Mouse (Mus musculus): ENCODE results near the gene Lin7c. TPM values are rescaled to one million over a fixed set of nuclear protein-coding genes. Genes with fewer than 3 reads are reported as not detected.

Gene Lin7c
- polyA plus RNA-seq, 2 experiments, result 20.5 to 53.4 TPM

DNA sequence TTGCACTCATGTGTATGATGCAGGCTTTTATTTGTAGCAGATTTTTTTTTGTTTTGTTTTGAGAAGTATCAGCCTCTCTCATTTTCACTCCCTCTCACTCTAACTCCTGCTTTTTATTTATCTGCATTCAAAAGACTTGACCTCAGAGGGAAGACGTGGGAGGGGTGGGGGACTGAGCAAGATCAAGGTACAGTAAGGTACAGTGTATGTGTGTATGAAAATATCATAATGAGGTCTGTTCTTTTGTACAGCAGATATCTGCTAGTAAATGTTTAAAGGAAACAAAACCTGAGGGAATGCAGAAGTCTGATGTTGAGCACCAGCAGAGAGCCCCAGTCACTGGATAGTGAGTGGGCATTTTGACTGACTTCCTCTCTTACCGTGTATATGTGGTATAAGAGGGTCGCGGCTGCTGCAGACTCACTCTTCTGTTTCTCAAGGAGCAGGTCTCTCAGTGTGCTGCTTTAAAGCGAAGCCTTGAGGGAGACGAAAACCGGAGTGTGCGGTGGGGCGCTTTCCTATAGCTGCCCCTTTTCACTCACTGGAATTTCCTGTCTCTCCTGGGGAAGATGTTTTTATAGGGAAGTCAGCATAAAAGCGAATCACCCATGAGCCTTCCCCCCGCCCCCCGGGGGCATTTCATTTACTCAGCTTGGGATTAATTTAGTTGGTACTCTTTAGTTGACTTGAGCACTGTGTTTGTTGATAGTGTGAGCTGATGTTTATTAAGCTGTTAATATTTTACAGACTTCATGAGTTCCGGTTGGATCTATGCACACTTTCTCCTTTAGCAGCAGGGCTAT, 41.5 kb downstream of the Lin7c start:
- DNase-seq (ENCODE audit: low spot score) (no peak), ATAC-seq (ENCODE audit: low FRiP score, low read depth) (no peak)
- Histone ChIP-seq H3K9me3 (ENCODE audit: control insufficient read depth, low read length) (no peaks in the 10 kb centered on the region), H3K27me3 (ENCODE audit: control insufficient read depth, insufficient read depth, low read length) (no peaks in the 10 kb centered on the region), H3K4me2 (replicated peaks; ENCODE audit: low read depth, low read length, severe bottlenecking) (peak overlapping the region; percentile 27; the same call in 1 of the 2 replicates), H3K4me3 (replicated peaks; ENCODE audit: low read length) (no peak overlapping the region), H3K36me3 (ENCODE audit: control insufficient read depth, insufficient read depth, low read length) (no peaks in the 10 kb centered on the region), H3K9ac (ENCODE audit: low read depth, low read length, severe bottlenecking) (peak overlapping the region; percentile 25; the same call in 1 of the 2 replicates), H3K27ac (replicated peaks; ENCODE audit: low read depth, low read length) (no peak overlapping the region), H3K4me1 (ENCODE audit: control insufficient read depth, insufficient read depth, low read length) (peaks cover 21% of the 10 kb centered on the region)
- TF ChIP-seq POLR2A (IDR thresholded peaks at IDR 0.05; ENCODE audit: borderline replicate concordance, extremely low read depth, insufficient read depth, insufficient read length), result no peak
- WGBS, result 15% methylated on average over 13 of the region's 13 CpGs

DNA sequence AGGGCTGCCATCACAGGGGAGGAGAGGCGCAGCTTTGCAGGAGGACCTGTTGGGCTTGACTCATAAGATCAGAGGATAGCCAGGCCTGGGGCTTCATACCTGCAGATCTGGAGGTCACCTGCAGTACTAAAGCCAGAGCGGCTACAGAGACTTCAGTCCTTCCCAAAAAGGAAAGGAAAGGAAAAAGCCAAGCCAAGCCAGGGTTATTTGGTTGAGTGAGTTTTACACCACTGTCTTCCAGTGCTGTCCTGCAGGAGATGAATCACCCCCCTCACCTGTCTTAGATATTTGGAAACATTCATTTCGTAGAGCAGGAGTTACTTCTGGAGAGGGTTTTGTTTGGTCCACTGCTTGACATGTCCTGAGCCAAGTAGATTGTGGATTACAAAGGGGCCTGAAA, 42.5 kb downstream of the Lin7c start:
- no peaks in the 10 kb centered on the region for H3K9me3 ChIP-seq (ENCODE audit: control insufficient read depth, low read length)
- H3K4me1 ChIP-seq (ENCODE audit: control insufficient read depth, insufficient read depth, low read length), result peaks cover 21% of the 10 kb centered on the region
- no peak overlapping the region for H3K4me3 ChIP-seq (replicated peaks; ENCODE audit: low read length)
- no peak overlapping the region for H3K9ac ChIP-seq (ENCODE audit: low read depth, low read length, severe bottlenecking)
- no peaks in the 10 kb centered on the region for H3K36me3 ChIP-seq (ENCODE audit: control insufficient read depth, insufficient read depth, low read length)
- DNase-seq (ENCODE audit: low spot score) (no peak), ATAC-seq (ENCODE audit: low FRiP score, low read depth) (no peak)
- no peaks in the 10 kb centered on the region for H3K27me3 ChIP-seq (ENCODE audit: control insufficient read depth, insufficient read depth, low read length)
- H3K27ac ChIP-seq (replicated peaks; ENCODE audit: low read depth, low read length), result no peak overlapping the region
- TF ChIP-seq POLR2A (IDR thresholded peaks at IDR 0.05; ENCODE audit: borderline replicate concordance, extremely low read depth, insufficient read depth, insufficient read length), result no peak
- WGBS, result 68% methylated on average over 3 of the region's 3 CpGs
- H3K4me2 ChIP-seq (replicated peaks; ENCODE audit: low read depth, low read length, severe bottlenecking), result no peak overlapping the region

DNA sequence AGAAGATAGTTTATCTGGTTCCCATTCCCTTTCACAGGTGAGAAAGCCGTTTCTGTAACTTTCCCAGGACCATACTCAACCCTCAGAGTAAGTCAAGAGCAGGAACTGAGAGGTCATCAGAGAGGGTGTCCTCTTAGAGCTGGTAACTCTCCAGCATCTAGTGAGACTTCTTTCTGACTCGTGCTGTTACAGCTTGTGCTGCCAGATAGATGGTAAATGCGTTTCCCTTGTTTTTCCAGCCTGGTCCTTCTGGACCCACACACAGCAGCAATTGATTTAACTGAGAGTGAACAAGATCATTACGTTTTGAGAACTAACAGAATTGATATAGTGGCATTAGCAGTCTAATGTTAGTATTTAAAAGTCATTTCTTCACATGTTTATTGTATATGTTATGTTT, 43.4 kb downstream of the Lin7c start:
- Histone ChIP-seq H3K9ac (ENCODE audit: low read depth, low read length, severe bottlenecking) (no peak overlapping the region), H3K4me2 (replicated peaks; ENCODE audit: low read depth, low read length, severe bottlenecking) (no peak overlapping the region), H3K27me3 (ENCODE audit: control insufficient read depth, insufficient read depth, low read length) (no peaks in the 10 kb centered on the region), H3K9me3 (ENCODE audit: control insufficient read depth, low read length) (no peaks in the 10 kb centered on the region), H3K4me1 (ENCODE audit: control insufficient read depth, insufficient read depth, low read length) (peaks cover 21% of the 10 kb centered on the region), H3K27ac (replicated peaks; ENCODE audit: low read depth, low read length) (no peak overlapping the region), H3K4me3 (replicated peaks; ENCODE audit: low read length) (no peak overlapping the region), H3K36me3 (ENCODE audit: control insufficient read depth, insufficient read depth, low read length) (no peaks in the 10 kb centered on the region)
- DNase-seq (ENCODE audit: low spot score), result no peak
- no peak for TF ChIP-seq POLR2A (IDR thresholded peaks at IDR 0.05; ENCODE audit: borderline replicate concordance, extremely low read depth, insufficient read depth, insufficient read length)
- WGBS, result 70% methylated on average over 4 of the region's 4 CpGs
- no peak for ATAC-seq (ENCODE audit: low FRiP score, low read depth)

DNA sequence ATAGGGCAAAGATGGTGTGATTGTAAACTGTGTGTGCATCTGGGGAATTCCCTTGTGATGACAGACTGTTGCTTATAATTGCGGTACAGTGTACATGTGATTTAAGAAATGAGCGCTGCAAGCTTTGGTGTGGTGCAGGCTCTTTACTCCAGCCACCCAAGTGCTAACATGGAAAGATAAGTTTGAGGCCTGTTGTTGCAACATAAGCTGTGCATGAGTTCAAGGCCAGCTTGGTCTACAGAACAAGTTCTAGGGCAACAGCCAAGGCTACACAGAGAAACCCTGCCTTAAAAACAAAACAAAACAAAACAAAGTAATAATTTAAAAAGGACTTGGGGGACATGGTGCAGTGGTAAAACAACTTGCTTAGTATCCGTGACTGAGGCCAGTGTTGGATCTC, 44.5 kb downstream of the Lin7c start:
- 90% methylated on average over 3 of the region's 3 CpGs for WGBS
- Histone ChIP-seq H3K9me3 (ENCODE audit: control insufficient read depth, low read length) (no peaks in the 10 kb centered on the region), H3K36me3 (ENCODE audit: control insufficient read depth, insufficient read depth, low read length) (no peaks in the 10 kb centered on the region), H3K4me2 (replicated peaks; ENCODE audit: low read depth, low read length, severe bottlenecking) (no peak overlapping the region), H3K4me3 (replicated peaks; ENCODE audit: low read length) (no peak overlapping the region), H3K27me3 (ENCODE audit: control insufficient read depth, insufficient read depth, low read length) (no peaks in the 10 kb centered on the region), H3K27ac (replicated peaks; ENCODE audit: low read depth, low read length) (no peak overlapping the region), H3K4me1 (ENCODE audit: control insufficient read depth, insufficient read depth, low read length) (peaks cover 19% of the 10 kb centered on the region), H3K9ac (ENCODE audit: low read depth, low read length, severe bottlenecking) (no peak overlapping the region)
- DNase-seq (ENCODE audit: low spot score) (no peak), ATAC-seq (ENCODE audit: low FRiP score, low read depth) (no peak)
- no peak for TF ChIP-seq POLR2A (IDR thresholded peaks at IDR 0.05; ENCODE audit: borderline replicate concordance, extremely low read depth, insufficient read depth, insufficient read length)

DNA sequence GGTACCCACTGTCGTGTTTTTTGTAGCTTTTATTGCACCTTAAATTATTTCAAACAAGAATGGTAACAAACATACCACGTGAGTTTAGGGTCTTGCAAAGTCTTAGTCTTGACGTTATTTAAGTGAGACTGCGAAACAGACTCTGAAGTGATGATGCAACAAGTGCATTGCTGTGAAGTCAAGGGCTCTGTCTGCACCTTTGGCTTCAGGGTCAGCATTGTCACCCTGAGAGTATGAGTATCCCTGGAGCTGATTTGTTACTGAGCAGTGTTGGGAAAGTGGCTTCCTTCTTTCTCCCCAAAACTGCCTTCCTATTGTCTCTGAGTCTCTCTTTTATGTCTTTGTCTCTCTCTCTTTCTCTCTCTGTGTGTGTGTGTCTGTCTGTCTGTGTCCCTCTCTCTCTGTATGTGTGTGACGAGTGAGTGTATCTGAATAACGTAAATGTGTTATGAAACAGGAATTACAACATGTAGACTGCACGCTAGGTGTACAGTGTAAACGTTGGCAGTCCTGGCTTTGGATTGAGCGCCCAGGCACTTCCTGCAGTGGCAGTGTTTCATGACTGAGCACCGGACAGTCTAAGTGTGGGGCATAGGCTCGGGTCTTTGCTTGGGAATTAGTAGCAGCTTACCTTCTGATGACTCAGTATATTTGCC, 45.2 kb downstream of the Lin7c start:
- peaks cover 19% of the 10 kb centered on the region for H3K4me1 ChIP-seq (ENCODE audit: control insufficient read depth, insufficient read depth, low read length)
- H3K27ac ChIP-seq (replicated peaks; ENCODE audit: low read depth, low read length), result no peak overlapping the region
- H3K27me3 ChIP-seq (ENCODE audit: control insufficient read depth, insufficient read depth, low read length), result no peaks in the 10 kb centered on the region
- H3K36me3 ChIP-seq (ENCODE audit: control insufficient read depth, insufficient read depth, low read length), result no peaks in the 10 kb centered on the region
- ATAC-seq (ENCODE audit: low FRiP score, low read depth), result no peak
- no peak overlapping the region for H3K4me3 ChIP-seq (replicated peaks; ENCODE audit: low read length)
- H3K4me2 ChIP-seq (replicated peaks; ENCODE audit: low read depth, low read length, severe bottlenecking), result no peak overlapping the region
- TF ChIP-seq POLR2A (IDR thresholded peaks at IDR 0.05; ENCODE audit: borderline replicate concordance, extremely low read depth, insufficient read depth, insufficient read length), result no peak
- H3K9me3 ChIP-seq (ENCODE audit: control insufficient read depth, low read length), result no peaks in the 10 kb centered on the region
- no peak overlapping the region for H3K9ac ChIP-seq (ENCODE audit: low read depth, low read length, severe bottlenecking)
- no peak for DNase-seq (ENCODE audit: low spot score)
- 64% methylated on average over 11 of the region's 11 CpGs for WGBS
